Mouse (Mus musculus) heart, postnatal 0 days (tissue): ENCODE measurements around the gene Pitpnm3. TPM values are rescaled to one million over a fixed set of nuclear protein-coding genes. Genes with fewer than 3 reads are reported as not detected.

Source experiments
- ATAC-seq: fragments of 200-750 bp; cut with Nextera tagmentation; 2 replicates; pipeline ENCODE4 v1.8.0; 2017; ENCODE audit warnings: low read depth, moderate number of reproducible peaks, moderate library complexity; ENCODE audit not compliant: insufficient read depth
- DNase-seq: peaks from one replicate; pipeline ENCODE4 v3.0.0-alpha.2; 2016; ENCODE audit warnings: low spot score
- H3K27ac ChIP-seq: fragments of 300-500 bp; sonication (generic); 2 replicates; pipeline ENCODE4 v1.5.1; 2014; ENCODE audit warnings: low read depth, mild to moderate bottlenecking
- H3K27me3 ChIP-seq: fragments of 300-500 bp; sonication (generic); 2 replicates; pipeline ENCODE4 v1.6.1; 2014; ENCODE audit warnings: low read length, mixed read lengths; ENCODE audit not compliant: control insufficient read depth, insufficient read depth
- H3K36me3 ChIP-seq: fragments of 300-500 bp; sonication (generic); replicated peaks from 2 replicates; pipeline ENCODE4 v1.6.1; 2014; ENCODE audit warnings: low read length, mixed read lengths; ENCODE audit not compliant: control insufficient read depth, insufficient read depth
- H3K4me1 ChIP-seq: fragments of 300-500 bp; sonication (generic); 2 replicates; pipeline ENCODE4 v1.6.1; 2014; ENCODE audit warnings: antibody characterized with exemption; ENCODE audit not compliant: control insufficient read depth, insufficient read depth
- H3K4me2 ChIP-seq: fragments of 300-500 bp; sonication (generic); 2 replicates; pipeline ENCODE4 v1.6.1; 2014; ENCODE audit warnings: low read depth, mild to moderate bottlenecking, low read length, moderate library complexity
- H3K4me3 ChIP-seq: fragments of 300-500 bp; sonication (generic); 2 replicates; pipeline ENCODE4 v1.5.1; 2014; ENCODE audit warnings: low read depth, low read length
- H3K9ac ChIP-seq: fragments of 300-500 bp; sonication (generic); replicated peaks from 2 replicates; pipeline ENCODE4 v1.6.1; 2014; ENCODE audit warnings: low read depth, low read length, mixed read lengths
- H3K9me3 ChIP-seq: fragments of 300-500 bp; sonication (generic); replicated peaks from 2 replicates; pipeline ENCODE4 v1.6.1; 2016; ENCODE audit warnings: low read length; ENCODE audit not compliant: control insufficient read depth
- CTCF ChIP-seq: IDR thresholded peaks from 2 replicates; pipeline ENCODE4 v1.5.1; 2016; ENCODE audit warnings: antibody characterized with exemption, control low read depth, low read depth
- EP300 ChIP-seq: IDR thresholded peaks from 2 replicates; pipeline ENCODE4 v1.6.1; 2016; ENCODE audit warnings: antibody characterized with exemption, low read depth
- WGBS: fragments of 180-500 bp; shearing (Covaris S2); extraction: QIAGEN DNeasy Blood & Tissue Kit; methylation state at CpG from one replicate; pipeline ENCODE4 v1.1.7; 2014; 5-methylcytosine and 5-hydroxymethylcytosine counted together
- polyA plus RNA-seq: library from polyadenylated mRNA; unstranded; fragments of >200 nt; fragmentation: Nextera tagmentation; extraction: Ambion mirVana; gene quantifications from 2 replicates; pipeline ENCODE4 v1.2.1, GENCODE M21; 2015
- total RNA-seq: library from RNA; depleted of rRNA; stranded (reverse); fragments of >200 nt; gene quantifications from 2 replicates; pipeline ENCODE4 v1.2.3, GENCODE M21; 2014; ENCODE audit warnings: low replicate concordance

Gene Pitpnm3
- total and polyA plus RNA-seq, 2 experiments from 2014 or later = 0.38 to 1.0 TPM

GRCm38 (mm10) chr11:72147910-72148309 lies 12.3 kb upstream of the Pitpnm3 start:
- no peak overlapping the region for H3K9ac ChIP-seq
- H3K36me3 ChIP-seq = 0 out of 2 replicates have a peak, but pooled peaks cover under 1% of the 10 kb centered on the region
- no peak for DNase-seq
- no peak for ATAC-seq
- TF ChIP-seq EP300 = no peak
- TF ChIP-seq CTCF = no peak
- WGBS = 62% methylated on average over 3 of the region's 3 CpGs
- no peaks in the 10 kb centered on the region for H3K9me3 ChIP-seq
- H3K4me1 ChIP-seq = no peaks in the 10 kb centered on the region
- no peak overlapping the region for H3K27ac ChIP-seq
- no peak overlapping the region for H3K4me3 ChIP-seq
- H3K4me2 ChIP-seq = no peak overlapping the region
- no peaks in the 10 kb centered on the region for H3K27me3 ChIP-seq

- Histone ChIP-seq H3K9ac (no peak overlapping the region), H3K4me3 (no peak overlapping the region), H3K4me2 (no peak overlapping the region), H3K36me3 (no peaks in the 10 kb centered on the region), H3K27me3 (peaks cover 4% of the 10 kb centered on the region; the same call in 1 of the 2 replicates), H3K4me1 (no peaks in the 10 kb centered on the region), H3K27ac (no peak overlapping the region), H3K9me3 (no peaks in the 10 kb centered on the region)
- TF ChIP-seq EP300 (no peak), CTCF (no peak)
- no peak for DNase-seq
- ATAC-seq = no peak
- 87% methylated on average over 1 of the region's 1 CpGs for WGBS
These were observed 10.3 kb upstream of the Pitpnm3 start for GRCm38 (mm10) chr11:72145877-72146248.

DNA sequence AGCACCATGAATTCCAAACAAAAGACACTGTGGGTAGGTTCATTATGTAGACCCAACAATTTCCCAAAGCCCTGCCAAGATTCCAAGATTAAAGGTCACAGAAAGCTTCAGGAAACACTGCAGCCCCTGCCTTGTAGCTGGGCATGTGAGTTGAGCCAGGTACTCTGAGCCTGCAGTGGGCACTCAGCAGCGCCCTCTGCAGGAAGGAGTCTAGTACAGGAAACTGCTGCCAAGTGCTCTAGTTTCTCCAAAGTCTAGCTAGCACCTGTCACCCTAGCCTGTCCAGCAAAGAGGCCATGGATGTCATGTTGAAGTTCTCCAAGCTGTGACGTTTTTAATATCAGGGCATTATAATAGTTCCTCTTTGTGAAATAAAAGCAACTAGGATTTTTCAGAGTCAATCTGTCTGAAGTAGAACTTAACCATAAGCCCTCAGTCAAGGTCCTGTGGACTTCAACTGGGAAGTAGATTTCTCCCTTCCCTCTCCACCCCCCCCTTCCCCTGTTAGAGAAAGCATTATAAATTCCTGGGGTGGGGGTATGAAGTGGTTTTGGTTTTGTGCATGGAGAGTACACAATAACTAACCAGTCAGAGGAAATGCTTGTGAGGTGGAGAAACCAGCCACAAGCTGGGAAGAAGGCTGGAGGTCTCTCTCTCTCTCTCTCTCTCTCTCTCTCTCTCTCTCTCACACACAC lies 9.8 kb upstream of the Pitpnm3 start:
- Histone ChIP-seq H3K4me3 (no peak overlapping the region), H3K27ac (no peak overlapping the region), H3K9ac (no peak overlapping the region), H3K4me2 (no peak overlapping the region), H3K27me3 (peaks cover 4% of the 10 kb centered on the region; the same call in 1 of the 2 replicates), H3K4me1 (no peaks in the 10 kb centered on the region), H3K9me3 (no peaks in the 10 kb centered on the region), H3K36me3 (no peaks in the 10 kb centered on the region)
- 15% methylated on average over 2 of the region's 2 CpGs for WGBS
- DNase-seq (peak; percentile 36), ATAC-seq (no peak; the same call in 1 of the 2 replicates)
- TF ChIP-seq EP300 = no peak
- peak; percentile 60 for TF ChIP-seq CTCF

DNA sequence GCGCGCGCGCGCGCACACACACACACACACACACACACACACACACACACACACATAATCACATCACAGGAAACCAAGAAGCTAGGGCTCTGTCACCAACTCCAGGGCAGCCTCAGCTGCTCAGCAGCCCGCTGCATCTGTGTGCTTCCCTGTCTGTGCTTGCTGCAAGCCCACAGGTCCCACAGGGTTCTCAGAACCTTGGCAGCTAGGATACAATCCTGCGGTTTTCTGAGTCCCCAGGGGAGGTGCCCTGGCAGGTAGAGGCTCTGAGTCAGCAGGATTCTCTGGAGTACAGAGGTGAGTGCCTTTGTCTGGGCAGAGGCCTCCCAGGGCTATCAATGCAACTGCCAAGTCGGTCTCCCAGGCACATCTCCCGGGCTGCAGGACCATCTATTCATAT lies 7.3 kb upstream of the Pitpnm3 start:
- Histone ChIP-seq H3K4me3 (no peak overlapping the region), H3K4me1 (no peaks in the 10 kb centered on the region), H3K27ac (no peak overlapping the region), H3K9me3 (no peaks in the 10 kb centered on the region), H3K27me3 (peaks cover 4% of the 10 kb centered on the region; the same call in 1 of the 2 replicates), H3K9ac (no peak overlapping the region), H3K36me3 (no peaks in the 10 kb centered on the region), H3K4me2 (no peak overlapping the region)
- 57% methylated on average over 10 of the region's 10 CpGs for WGBS
- no peak for DNase-seq
- no peak for ATAC-seq
- TF ChIP-seq EP300 (no peak), CTCF (no peak)

DNA sequence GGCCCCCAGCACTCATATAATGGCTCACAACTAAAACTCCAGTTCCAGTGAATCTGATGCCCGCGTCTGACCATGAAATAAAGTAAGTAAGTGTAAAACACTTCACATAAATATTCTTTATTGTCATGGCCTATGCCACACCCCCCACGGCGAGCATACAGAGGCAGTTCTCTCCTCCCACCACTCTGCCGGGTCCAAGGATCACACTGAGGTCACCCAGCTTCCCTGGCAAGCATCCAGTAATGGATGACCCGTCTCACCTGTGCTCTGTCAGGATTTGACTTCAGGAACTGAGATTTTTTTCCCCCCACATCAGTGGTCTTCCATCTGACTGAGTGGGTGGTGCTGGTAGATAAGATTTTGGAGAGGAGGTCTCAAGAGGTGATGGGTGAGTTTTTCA lies 4.6 kb upstream of the Pitpnm3 start:
- TF ChIP-seq EP300 = no peak
- no peak for TF ChIP-seq CTCF
- DNase-seq = no peak
- Histone ChIP-seq H3K4me3 (no peak overlapping the region), H3K27me3 (peaks cover 25% of the 10 kb centered on the region), H3K27ac (no peak overlapping the region), H3K4me2 (no peak overlapping the region), H3K4me1 (no peaks in the 10 kb centered on the region), H3K36me3 (no peaks in the 10 kb centered on the region), H3K9ac (no peak overlapping the region), H3K9me3 (no peaks in the 10 kb centered on the region)
- ATAC-seq = no peak
- 53% methylated on average over 6 of the region's 6 CpGs for WGBS
